Mouse (Mus musculus) brain, adult 2 months (tissue): ENCODE measurements around the gene Esrra.

Experiments
- DNase-seq: peaks from one replicate; pipeline ENCODE4 v3.0.0; 2011; ENCODE audit warnings: low read depth, low spot score

Gene Esrra

DNA sequence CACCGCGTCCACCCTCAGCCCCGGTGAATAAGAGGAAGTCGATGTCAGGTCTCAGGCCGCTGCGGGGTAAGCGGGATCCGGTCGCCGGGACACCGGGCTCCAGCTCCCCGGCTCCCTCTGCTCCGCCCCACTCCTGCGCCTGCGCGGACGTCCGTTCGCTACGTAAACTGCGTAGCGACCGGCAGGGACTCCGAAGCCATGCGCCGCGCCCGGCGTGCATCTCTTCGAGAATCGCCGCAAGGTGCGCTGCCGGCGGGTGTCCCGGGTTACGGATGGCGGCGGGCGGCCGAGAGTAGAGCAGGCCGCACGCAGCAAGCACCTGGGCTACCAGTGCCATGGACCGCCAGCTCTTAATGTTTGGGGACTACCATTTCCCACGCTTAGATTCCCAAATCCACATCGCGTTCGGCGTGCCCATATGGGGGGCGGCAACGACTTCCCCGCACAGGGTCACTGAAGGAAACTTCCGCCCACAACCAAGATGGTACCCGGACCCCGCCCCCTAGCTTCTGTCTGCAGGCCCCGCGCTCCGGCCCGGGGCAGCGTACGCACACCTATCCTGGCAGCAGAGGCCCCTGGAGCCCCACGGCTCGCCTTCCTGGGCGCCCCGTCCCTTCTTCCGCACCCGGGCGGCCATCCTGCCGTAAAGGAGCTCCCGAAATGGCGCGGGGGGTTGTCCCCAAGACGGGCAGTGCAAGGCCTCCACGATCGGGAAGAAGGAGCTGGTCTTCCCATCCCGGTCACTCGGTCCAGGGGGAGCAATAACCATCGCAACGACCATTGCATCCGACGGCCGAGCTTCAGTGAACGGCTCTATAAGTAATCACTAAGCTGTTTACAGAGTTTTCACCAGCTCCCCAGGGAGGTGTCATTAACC lies 20.0 kb upstream of the Esrra start, which contains the start of gene Bad:
Gene Bad, plus strand, starts transcription at position 490 of the 877 bp plus-strand sequence.
- peak; percentile 96 for DNase-seq

DNA sequence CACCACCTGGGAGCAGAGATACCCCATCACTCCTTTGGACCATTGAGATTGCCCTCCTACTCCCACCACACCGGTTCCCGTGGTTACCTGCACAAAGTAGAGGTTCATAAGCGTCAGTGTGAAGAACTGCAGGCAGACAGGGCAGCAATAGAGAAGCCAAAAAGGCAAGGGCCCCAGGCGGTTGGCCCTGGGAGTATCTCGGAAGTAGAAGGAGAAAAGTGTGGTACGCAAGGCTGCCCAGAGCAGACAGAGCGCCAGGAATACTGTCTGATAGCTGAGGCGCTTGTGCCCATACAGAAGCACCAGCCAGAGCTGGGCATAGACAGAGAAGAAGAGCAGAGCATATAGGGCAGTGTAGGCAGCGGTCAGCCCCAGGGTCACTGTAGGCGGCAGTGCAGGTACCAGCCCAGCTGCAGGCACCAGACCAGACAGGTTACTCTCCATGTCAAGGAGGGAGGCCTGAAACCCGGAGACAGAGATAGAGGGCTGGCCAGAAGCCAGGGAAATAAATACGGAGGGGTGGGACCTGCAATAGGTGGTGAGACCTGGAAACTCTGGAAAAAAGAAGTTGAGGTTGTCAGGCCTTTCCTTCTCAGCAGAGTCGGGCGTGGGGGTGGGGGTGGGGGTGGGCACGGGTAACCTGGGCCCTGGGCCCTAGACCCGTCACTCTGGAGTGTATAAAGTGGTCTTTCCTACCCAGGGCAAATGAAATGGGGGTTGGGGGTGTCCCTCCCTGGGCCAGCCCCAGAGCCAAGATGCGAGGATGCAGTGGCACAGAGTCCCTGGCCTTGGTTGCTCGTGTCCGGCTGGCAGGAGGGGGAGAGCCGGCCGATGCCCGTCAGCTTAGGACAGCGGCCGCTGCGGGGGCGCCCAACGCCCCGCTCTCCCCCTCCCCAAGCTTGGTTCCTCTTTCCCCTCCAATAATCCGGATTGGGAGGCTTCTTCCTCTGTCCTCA lies 19.1 kb upstream of the Esrra start:
- DNase-seq = no peak

DNA sequence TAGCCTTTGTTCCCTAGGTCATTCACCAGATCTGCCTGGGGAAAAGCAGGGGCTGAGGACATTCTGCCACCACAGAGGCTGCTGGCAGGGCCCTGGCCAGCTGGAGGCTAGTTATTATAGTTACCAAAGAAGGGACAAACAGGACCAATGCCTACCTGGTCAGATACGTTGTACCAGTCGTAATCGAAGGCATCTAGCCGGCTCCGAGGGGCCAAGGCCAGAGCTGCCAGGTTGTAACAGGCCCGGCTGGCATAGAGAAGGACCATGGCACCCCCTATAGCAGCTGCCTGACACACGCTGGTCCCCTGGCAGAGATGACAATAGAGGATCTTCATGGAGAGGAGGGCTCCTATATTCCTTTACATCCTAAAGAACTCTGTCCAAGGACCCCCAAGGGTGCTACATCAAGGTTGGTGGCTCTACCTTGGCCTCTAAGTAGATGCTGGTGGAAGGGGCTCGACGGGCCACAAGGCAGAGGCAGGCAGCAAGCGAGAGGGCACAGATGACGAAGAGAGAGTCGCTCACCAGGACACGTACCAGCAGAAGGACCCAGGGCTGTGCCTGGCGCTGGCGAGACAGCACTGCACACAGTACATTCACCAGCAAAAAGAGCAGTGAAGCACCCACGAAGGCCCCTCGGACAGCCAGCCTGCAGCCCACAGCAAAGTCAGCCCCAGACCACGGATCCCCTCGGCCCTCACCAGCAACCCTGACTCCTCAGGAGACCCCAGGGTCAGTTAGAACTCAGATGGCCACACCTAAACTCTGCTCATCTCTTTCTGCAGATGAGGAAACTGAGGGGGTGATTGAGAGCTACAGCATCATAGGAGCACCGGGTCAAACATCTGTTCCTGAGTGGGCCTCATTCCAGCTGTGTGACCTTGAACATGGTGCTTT lies 17.7 kb upstream of the Esrra start:
- DNase-seq = peak; percentile 41

DNA sequence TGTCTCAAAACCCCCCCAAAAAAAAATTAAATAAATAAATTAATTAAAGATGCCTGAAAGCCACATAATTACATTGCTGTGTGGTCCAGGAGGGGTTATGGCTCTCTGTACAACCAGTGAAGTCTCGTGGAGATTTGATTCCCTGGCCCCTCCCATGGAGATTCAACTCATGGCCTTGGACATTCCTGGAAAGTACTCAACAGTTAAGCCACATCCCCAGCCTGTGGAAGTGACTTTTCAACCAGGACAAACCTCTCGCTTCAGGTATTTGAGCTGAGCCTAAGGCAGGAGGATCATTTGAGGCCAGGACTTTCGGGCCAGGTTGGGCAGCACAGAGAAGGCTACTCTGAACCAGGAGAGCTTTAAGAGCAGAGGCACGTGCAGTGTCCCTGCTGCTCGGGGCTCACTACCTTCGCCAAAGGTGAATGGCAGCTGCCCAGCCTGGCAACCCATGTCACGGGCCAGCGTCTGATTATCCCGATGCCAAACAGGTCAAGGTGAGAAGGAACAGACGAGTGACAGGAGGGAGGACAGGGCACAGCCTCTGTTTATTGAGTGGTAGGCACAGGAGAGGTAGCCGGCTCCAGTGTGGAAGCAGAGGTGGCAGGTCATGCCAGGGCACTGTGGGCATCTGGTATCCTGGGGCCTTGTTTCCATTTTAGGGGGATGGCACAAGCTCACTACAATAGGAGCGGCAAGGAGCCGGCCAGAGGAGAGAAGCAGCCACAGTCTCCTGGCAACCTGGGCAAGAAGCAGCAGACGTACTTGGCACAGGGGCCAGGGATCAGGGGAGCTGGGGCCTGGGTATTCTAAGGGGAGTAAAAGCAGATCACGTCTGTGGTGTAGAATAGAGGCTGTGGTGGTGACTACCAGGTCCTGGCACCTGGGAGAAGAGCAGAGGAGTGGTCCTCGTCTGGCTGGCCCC lies 16.2 kb upstream of the Esrra start:
- peak; percentile 63 for DNase-seq

DNA sequence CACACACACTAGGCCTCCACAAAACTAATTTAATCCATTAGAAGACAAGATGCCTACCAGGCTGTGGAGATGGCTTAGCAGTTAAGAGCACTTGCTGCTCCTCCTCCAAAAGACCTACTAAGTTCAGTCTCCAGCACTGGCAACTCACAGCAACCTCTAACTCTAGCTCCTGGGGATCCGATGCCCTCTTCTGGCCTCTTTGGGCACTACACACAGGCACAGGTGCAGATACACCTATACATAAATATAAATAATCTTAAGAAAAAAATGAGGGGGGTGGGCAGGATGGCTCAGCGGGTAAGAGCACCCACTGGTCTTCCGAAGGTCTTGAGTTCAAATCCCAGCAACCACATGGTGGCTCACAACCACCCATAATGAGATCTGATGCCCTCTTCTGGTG lies 14.7 kb upstream of the Esrra start:
- no peak for DNase-seq

DNA sequence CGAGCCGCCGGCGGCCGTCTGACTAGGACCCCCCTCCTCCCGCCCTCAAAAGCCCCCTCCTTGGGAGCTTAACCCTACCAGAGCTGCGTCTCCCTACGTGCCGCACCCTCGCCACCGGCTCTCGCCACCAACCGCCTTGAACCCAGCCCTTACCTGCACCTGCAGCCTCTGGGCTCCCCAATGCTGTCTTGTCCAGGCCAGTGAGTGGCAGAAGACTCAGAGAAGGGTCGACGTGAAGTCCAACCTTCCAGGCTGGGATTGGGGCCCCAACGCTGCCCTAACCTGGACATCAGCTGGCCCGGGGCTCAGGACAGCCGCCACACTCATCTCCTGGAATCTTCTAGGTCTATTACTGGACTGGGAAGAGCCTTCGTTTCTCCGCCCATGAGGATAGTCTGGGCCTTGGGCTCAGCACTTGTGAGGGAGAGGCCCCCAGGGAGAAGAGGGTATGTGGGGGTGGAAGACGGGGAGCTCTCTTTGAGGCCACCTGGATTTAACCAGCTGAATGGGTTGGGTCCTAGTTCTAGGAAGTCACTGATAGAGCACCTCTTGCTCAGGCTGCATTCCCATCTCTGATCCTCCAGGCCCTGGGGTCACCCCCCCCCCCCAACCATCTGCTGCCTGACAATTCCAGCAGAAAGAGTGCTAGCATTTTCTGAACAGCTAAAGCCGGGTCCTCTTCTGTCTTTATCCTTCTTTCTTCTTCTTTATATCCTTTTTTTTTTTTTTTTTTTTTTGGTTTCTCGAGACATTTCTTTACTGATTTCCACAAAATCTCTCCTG lies 12.8 kb upstream of the Esrra start, which contains the start of gene Kcnk4:
Gene Kcnk4, minus strand, starts transcription at position 321 of the 783 bp plus-strand sequence.
- peak; percentile 44 for DNase-seq

DNA sequence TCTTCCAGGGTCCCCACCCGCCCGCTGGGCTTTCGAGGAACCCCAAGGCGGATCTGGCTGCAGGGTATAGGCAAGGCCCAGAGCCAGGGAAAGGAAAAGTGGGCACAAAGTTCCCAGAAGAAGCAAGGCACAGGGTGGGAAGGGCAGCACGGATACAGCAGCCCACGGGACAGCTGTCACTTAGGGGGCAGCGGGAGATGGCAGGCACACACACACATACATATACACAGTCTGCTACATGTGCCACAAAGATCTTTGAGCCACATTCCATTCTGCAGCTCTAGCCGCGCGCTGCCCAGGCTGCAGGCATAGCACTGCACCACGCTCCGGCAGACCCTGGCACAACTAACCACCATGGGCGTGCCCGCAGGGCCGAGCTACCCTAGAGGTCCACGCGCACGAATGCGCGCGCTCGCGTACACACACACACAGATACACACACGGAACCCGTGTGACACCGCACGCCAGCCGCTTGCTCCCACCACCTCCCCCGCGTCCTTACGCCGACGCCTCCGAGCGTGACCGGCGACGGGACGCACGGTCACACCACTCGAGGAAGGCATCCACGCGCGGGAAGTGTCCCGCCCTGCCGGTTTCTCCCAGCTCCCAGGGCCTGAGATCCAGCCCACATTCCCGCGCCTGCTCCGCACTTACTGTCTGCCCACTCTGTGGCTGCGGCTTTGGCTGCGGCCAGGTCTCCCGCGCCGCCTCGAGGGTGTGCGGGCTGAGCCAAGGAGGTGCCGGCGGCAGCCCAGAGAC lies 12.0 kb upstream of the Esrra start:
- DNase-seq = peak; percentile 84

DNA sequence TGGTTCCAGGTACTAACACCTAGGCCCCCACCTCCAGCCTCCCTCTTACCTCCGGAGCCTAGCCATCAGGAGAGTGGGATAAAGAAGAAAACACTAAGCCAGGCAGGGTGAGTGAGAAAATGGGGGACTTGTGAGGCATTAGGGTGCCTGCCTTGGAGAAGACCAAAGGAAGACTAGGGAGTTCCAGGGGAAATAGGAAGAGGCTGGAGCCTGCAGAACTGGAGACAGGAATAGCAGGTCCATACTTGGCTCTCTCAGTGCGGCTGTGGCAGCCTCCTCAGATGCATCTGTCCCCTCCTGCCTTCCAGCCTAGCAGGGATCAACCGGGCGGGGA lies 11.5 kb upstream of the Esrra start:
- DNase-seq = no peak

DNA sequence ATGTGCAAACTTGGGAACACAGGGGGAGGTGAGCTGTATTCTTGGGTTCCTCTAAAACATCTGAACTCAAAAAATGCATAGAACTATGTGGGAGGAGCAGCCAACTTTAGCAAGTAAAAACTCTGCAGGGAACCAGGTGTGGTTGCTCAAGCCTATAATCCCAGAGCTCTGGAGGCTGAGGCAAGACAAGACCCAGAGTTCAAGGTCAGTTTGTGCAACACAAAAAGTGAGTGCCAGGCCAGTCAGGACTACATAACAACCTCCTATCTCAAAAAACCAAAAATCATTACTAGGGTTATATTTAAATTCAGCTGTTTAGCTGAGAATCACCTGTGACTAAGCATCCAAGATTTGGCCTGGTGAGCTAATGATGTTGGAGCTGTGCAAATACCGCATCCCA lies 10.4 kb upstream of the Esrra start:
- DNase-seq = no peak

DNA sequence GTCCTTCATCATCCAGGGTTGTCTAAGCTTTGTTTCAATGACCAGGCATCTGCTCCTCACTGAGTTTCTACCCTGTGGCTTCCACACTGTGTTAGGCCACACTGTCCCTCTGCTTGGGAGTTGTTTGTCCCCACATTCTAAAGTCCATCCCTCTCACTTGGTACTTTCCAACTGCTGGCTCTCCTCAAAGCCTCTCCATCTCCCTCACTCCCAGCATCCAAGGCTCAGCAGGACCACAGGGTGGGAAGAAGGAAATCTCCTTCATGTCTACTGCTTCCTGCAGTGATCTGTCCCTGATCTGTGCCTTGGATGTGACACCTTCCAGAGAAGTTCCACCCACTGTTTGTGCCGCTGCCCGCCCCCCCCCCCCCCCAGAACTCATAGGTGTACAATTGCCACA lies 9.4 kb upstream of the Esrra start:
- DNase-seq = peak; percentile 37

DNA sequence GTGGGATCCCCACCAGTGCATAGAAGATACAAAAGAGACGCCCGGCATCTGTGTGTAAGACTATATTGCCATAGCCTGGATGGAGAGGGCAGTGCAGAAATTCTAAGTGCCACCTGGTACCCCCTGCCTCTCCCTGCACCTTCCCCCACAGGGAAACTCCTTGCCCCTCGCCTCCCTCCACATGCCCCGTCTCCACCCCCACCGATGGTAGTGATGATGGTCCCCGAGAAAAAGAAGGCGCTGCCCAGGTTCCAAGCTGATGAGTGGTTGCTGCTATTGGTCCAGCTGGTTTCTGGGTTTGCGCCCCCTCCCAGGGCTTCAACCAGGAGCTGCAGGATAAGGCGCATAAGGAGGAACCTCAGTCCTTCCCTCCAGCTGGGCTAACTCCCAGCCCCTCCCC lies 6.5 kb upstream of the Esrra start:
- no peak for DNase-seq

DNA sequence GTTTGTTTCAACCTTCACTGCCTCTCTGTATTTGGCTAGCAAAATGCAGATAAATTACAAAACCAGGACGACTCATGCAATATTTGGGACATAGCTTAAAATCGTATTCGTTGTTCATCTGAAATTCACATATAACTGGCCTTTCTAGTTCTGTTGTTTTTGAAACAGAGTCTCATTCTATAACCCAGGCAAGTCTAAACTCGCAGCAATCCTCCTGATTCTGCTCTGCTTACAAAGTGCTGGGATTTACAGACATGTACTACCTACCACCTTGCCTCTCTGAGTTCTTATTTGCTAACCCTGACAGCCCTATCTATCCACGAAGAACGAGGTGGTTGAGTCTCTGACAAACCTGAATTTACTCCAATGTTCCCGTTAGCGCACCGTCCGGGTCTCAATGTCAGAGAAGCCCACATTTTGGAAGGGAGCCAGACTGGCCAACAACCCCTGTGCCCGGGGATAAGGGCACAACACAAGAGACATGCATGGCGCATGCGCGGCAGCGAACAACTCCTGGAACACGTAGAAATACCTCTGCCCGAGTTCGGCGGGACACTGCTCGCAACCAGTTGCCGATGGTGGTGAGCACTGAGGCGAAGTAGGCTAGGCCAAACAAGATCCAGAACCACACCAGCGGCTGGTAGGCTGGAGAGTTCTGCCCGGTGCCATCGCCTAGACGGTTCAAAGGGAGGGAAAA lies 5.1 kb upstream of the Esrra start:
- no peak for DNase-seq

DNA sequence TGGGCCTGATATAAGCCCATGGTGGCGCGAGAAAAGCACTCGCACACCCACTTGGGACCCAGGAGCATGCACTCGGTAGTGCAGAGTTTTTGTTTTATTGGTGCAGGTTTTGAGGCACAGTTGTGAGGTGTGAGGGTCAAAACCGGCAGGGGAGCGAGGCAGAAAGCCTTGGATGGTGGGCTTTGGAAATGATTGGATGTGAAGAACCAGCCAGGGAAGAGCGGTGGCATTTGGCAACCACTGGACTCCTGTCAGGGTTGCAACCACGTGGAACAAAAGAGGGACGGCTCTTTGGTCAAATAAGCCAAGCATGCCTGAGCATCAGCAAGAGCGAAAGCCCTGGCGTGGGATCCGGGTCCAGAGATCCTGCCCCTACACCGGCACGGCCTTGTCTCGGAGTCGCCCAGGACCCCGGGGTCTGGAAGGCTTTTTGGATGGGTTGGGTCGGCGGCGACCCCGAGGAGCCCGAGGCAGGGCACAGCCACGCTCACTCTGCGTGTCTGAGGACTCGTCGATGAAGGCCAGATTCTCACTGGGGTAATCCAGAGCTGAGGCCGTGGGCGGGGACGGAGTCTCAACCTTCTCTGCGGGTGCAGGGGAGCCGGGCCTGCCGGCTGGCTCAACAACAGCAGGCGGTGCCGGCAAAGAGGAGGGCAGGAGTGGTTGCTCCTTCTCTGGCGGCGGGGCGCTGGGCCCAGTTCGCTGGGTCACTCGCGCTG lies 4.2 kb upstream of the Esrra start:
- no peak for DNase-seq

DNA sequence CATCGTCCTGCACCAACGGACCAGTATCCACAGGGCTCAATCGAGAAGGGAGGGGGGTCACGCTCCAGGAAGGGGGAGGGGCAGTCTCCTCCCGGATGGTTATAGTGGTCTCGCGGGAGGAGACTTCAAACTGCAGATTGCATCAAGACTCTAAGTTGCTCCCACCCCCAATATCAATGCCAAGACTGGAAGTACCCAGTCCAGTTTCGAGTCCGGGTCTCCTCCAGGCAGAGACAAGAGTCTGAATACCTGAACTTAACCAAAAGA lies 3.6 kb upstream of the Esrra start, which contains the start of gene Catsperz:
Gene Catsperz, minus strand, starts transcription at position 74 of the 267 bp plus-strand sequence.
- DNase-seq = no peak

DNA sequence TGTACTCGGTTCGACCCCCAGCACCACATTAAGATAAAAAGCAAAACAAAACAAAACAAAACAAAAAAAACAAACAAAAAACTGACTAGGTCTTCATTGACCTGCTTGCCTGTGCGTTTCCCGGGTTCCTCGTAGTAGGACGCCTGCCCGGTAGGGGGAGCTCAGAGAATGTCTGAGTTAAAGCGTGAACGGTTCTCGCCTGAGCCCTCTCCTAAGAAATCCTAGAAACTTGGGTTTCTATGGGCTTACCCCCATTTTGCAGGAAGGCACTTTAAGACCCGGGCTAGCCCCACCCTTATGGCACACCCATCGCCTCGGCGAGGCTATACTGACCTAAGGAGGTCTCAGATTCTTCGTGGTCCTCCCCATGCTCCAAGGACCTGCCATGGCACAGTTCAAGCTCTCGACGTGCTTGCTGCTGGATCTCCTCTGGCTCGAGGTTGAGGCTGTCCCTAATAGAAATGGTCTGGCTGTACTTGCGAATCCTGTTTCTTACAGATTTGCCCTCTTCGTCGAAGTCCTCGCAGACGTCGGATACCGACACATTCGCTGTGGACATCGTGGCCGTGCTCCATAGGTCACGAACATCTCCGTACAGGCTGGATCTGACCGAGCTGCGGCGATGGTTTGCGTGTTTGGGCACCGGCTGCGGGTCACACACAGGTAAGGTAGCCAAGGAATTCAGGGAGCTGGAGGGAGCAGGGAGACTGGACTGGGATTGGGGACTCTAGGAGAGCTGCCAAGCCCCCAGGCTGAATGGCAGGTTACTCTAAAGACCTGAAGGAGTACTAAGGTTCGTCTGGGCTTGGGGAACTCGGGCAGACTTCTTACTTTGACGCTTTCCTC lies 3.1 kb upstream of the Esrra start:
- peak; percentile 91 for DNase-seq

DNA sequence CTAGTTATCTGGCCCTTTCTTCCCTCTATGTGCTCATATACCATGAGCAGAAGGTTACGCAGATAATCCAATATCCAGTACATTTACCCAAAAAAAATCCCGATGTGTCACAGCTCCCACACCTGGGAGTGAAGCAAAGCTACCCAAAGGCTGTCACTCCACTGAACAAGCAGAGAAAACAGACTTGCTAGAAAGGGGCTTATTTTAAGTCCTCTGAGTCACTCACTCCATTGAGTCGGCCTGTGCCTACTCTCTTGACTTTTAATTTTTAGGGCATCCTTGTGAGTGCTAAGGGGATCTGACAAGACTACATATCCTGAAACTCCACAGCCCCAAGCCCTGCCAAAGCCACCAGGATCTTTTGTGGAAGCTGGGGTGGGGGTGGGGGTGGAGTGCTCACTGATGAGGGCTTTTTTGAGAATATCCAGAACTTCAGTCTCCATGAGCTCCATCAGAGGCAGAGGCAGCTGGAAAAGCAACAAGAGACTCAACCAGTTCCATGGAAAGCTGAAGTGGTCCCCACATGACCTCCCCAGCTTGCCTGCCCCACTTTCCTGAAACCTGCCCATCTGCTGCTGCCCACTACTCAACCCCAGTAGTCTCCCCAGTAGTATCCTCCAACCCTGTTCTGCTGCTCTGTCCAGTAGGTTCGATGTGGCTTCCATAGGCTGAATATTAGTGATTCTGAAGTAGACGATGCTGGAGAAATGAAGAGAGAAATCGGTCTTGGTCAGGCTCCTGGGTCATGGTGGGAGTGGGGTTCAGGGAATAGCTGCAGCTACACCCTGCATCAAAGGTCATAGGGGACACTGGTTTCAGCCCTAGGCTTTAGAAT lies 1.5 kb upstream of the Esrra start:
- peak; percentile 72 for DNase-seq
